Comparison of ENCODE assay signal across 20 mouse cellular contexts in the genomic region with DNA sequence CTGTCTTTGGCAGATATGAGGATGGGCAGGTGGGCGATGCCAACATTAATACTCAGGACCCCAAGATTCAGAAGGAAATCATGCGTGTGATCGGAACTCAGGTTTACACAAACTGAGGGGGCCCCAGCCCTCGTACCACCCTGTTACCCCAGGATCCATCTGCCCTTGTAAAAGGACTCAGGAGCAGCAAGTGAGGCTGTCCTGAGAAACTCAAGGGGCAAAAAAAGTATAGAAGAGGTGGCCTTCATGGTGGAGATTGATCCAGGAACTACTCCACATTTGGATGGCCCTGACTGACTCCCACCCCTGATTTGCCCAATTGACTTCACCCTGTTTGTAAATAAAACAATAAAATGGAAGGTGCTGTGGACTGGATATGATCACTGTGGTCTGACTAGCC. TPM values are rescaled to one million over a fixed set of nuclear protein-coding genes. Genes with fewer than 3 reads are reported as not detected.
DNase-seq lines count a peak whose midpoint lies in the region; ATAC-seq lines count a peak whose summit lies in the region.
"Had no signal": no experiment of that assay in that cellular context is flagged by ENCODE, and none has a peak within 500 bp of the region (broad histone marks: within the 10 kb centered on the region; RNA-seq: fewer than 3 reads in every experiment).

No protein-coding gene starts in this region.

- no peak overlapping the region for H3K9ac ChIP-seq in midbrain, embryonic 11.5 days (ENCODE audit: low read length)

- H3K27me3 ChIP-seq in midbrain, embryonic 11.5 days (ENCODE audit: control insufficient read depth, insufficient read depth, low read length): no peaks in the 10 kb centered on the region
- no peaks in the 10 kb centered on the region for H3K27me3 ChIP-seq in midbrain, embryonic 10.5 days (ENCODE audit: low read depth, poor library complexity, severe bottlenecking)
- H3K27me3 ChIP-seq: CH12.LX, Patski had no signal

- H3K36me3 ChIP-seq in midbrain, embryonic 11.5 days (ENCODE audit: control insufficient read depth, insufficient read depth, low read length): peaks cover 7% of the 10 kb centered on the region
- H3K36me3 ChIP-seq in midbrain, embryonic 10.5 days: peaks cover 54% of the 10 kb centered on the region

- no peak overlapping the region for H3K4me2 ChIP-seq in midbrain, embryonic 11.5 days

- WGBS in midbrain, embryonic 11.5 days: 96% methylated on average over 4 of the region's 4 CpGs
- 95% methylated on average over 4 of the region's 4 CpGs for WGBS in midbrain, embryonic 10.5 days

- ATAC-seq in midbrain, embryonic 11.5 days (ENCODE audit: low FRiP score): no peak
- ATAC-seq: activated CD4-positive, CD25-positive, alpha-beta regulatory T cell, adult 4 months; CD4-positive, CD25-positive, alpha-beta regulatory T cell, adult 4 months; Patski had no signal

- no peak overlapping the region for H3K27ac ChIP-seq in midbrain, embryonic 11.5 days (ENCODE audit: low read depth, low read length)
- no peak overlapping the region for H3K27ac ChIP-seq in midbrain, embryonic 10.5 days (replicated peaks)

- no peaks in the 10 kb centered on the region for H3K4me1 ChIP-seq in midbrain, embryonic 11.5 days (ENCODE audit: control insufficient read depth, insufficient read depth, low read length)
- H3K4me1 ChIP-seq in midbrain, embryonic 10.5 days: peaks cover 2% of the 10 kb centered on the region

- intact Hi-C loops in heart, postnatal 14 days (cut with DNase I): no loop called here

- no peaks in the 10 kb centered on the region for H3K9me3 ChIP-seq in midbrain, embryonic 11.5 days (ENCODE audit: control insufficient read depth, low read length)
- H3K9me3 ChIP-seq in midbrain, embryonic 10.5 days (replicated peaks): no peaks in the 10 kb centered on the region
- H3K9me3 ChIP-seq: G1E had no signal

- no peak overlapping the region for H3K4me3 ChIP-seq in midbrain, embryonic 11.5 days (ENCODE audit: low read depth, low read length)
- no peak overlapping the region for H3K4me3 ChIP-seq in midbrain, embryonic 10.5 days

- DNase-seq in heart, adult 11 months: peak; percentile 70
- DNase-seq in heart, postnatal 14 days: no peak
- DNase-seq in midbrain, embryonic 11.5 days (ENCODE audit: low spot score, missing footprints): peak; percentile 79
- no peak for DNase-seq in midbrain, embryonic 10.5 days (ENCODE audit: low spot score)
- DNase-seq: adrenal gland, adult 2 months; adrenal gland, adult 8-10 months; adrenal gland, postnatal 10 days; adrenal gland, postnatal 14 days; adrenal gland, postnatal 25 days; adrenal gland, postnatal 36 days; B cell, adult 2 months; cerebellum, adult 11 months; cerebellum, adult 11-12 months; cerebellum, adult 18-20 months had no signal

RNA-seq across cellular contexts. Expression of a gene that starts 6.3 kb away (rescaled TPM):
- 1,000 to 10,000 TPM; 1,287 to 1,327 TPM for total RNA-seq in heart, postnatal 14 days (2021)
- 1,888 and 2,059 TPM in 2 replicates for polyA plus RNA-seq in midbrain, embryonic 11.5 days (2014; fragmentation: Nextera tagmentation; extraction: Ambion mirVana)
- 2,767 and 3,271 TPM in 2 replicates for polyA plus RNA-seq in midbrain, embryonic 10.5 days (2016; fragmentation: Nextera tagmentation; extraction: Ambion mirVana)

RNA-seq across cellular contexts. Expression of a gene that starts 30.0 kb away (rescaled TPM):
- under 1 TPM; 0.05 to 0.19 TPM for total RNA-seq in heart, postnatal 14 days (2021)
- polyA plus RNA-seq in midbrain, embryonic 11.5 days (2014; fragmentation: Nextera tagmentation; extraction: Ambion mirVana): 0.15 and 0.18 TPM in 2 replicates
- polyA plus RNA-seq in midbrain, embryonic 10.5 days (2016; fragmentation: Nextera tagmentation; extraction: Ambion mirVana): 0.11 and 0.14 TPM in 2 replicates
- total RNA-seq: CH12.LX, G1E, MEL had no signal
- polyA plus RNA-seq: activated CD4-positive, CD25-positive, alpha-beta regulatory T cell, adult 4 months; CD4-positive, CD25-positive, alpha-beta regulatory T cell, adult 4 months; G1E had no signal

RNA-seq across cellular contexts. Expression of a gene that starts 32.8 kb away (rescaled TPM):
- total RNA-seq in heart, postnatal 14 days (2021): 10 to 100 TPM; 18.5 to 22.2 TPM
- 90.8 and 91.7 TPM in 2 replicates for polyA plus RNA-seq in midbrain, embryonic 11.5 days (2014; fragmentation: Nextera tagmentation; extraction: Ambion mirVana)
- 46.5 and 70.8 TPM in 2 replicates for polyA plus RNA-seq in midbrain, embryonic 10.5 days (2016; fragmentation: Nextera tagmentation; extraction: Ambion mirVana)

Comparison
In these comparisons a context has a peak if more than half of its experiments do, and no peak if none do; other contexts are left out.
1. DNase-seq: peak in heart, adult 11 months (single experiment) and midbrain, embryonic 11.5 days (single experiment); none in heart, postnatal 14 days (0 of 2) and midbrain, embryonic 10.5 days (single experiment).